Mouse (Mus musculus) MEL (cell line): ENCODE measurements around the gene Bicdl1.

Experiments used
- ETS1 ChIP-seq: IDR thresholded peaks from 2 replicates; pipeline ENCODE4 v1.6.1; 2012; ENCODE audit warnings: low read depth, mild to moderate bottlenecking, inconsistent platforms, low read length, improper control_type of control experiment, moderate library complexity
- MAFK ChIP-seq: IDR thresholded peaks from 2 replicates; pipeline ENCODE4 v1.6.1; 2011; ENCODE audit warnings: low read depth, mild to moderate bottlenecking, low read length, improper control_type of control experiment, borderline replicate concordance
- POLR2A ChIP-seq, 2 experiments: IDR thresholded peaks; 2 replicates each; pipeline ENCODE4 v1.6.1; 2011 to 2012; ENCODE audit warnings: low read length in 2 of 2, mild to moderate bottlenecking in 2 of 2, control low read depth in 1 of 2, improper control_type of control experiment in 1 of 2, low read depth in 1 of 2, moderate library complexity in 1 of 2; ENCODE audit not compliant: control insufficient read depth in 1 of 2, insufficient read depth in 1 of 2, poor library complexity in 1 of 2

GRCm38 (mm10) chr5:115714761-115715160, 16.7 kb downstream of the Bicdl1 start:
- TF ChIP-seq MAFK (no peak), POLR2A (IDR thresholded peaks at IDR 0.05; ENCODE audit: control insufficient read depth in 1 of 2, insufficient read depth in 1 of 2, low read depth in 1 of 2, low read length in 2 of 2, poor library complexity in 1 of 2) (no peak), ETS1 (no peak)
